Mouse (Mus musculus): Measurements from ENCODE around the gene Sec24b.

DNA sequence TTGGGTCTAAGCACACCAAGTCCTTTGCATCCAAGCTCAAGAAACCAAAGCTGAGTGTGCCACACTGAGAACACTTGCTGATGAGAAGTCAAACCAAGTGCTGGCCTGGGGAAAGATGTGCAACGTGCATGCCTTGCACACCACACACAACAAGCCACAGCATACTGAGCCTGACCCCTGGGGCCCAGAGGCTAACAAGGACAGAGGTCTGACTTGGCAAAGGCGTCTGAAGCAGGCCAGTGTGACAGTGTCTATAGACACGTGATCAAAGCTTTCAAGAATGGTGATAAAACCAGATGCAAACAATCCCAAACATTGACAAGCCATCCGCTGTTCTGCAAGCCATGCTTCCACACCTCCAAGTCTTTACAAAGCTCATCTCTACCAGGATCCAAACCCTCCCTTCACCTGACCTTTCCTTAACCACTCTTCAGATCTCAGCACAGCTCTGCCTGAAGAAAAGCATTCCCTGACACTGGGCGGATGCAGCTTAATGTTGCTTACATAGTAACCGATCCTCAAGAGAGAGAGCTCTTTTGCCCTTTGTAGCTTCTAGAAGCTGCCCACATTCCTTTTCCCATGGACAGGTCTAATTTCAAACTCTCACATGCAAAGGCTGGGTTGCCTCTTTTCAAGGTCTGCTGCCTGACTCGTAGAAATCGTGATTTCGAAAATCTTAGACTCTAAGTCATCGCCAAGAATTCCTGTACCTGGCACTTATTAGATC lies 7.8 kb downstream of the Sec24b start:
- TF ChIP-seq CTCF (IDR thresholded peaks at IDR 0.05; ENCODE audit: extremely low read depth, insufficient read depth, insufficient read length, insufficient replicate concordance) (no peak), POLR2A (IDR thresholded peaks at IDR 0.05; ENCODE audit: low read depth, low read length) (no peak)

Measured in spleen, adult 2 months (tissue).